Mouse (Mus musculus): ENCODE data around the gene Pcbp3. TPM values are rescaled to one million over a fixed set of nuclear protein-coding genes. Genes with fewer than 3 reads are reported as not detected.

Gene Pcbp3
- polyA plus RNA-seq, 1 experiment from 2014 or later: 34.8 TPM

DNA sequence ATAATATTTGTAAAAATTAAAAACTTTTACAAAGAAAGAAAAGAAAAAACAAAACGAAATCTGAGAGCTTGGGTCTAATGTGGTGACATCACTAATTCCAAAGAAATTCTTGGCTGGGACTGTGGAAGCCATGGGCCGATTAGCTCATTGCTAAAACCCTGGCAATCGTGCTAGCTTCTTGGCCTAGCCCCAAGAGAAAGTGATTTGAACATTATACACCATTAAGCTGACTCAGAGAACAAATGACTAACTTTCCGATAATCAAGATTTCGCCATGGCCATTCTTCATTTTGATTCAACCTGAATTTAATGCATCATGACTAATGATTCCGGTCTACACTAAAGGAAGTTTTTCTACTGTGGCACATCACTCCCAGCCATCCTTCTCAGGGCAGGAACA lies 30.6 kb downstream of the Pcbp3 start:
- H3K27me3 ChIP-seq: no peaks in the 10 kb centered on the region
- no peak overlapping the region for H3K27ac ChIP-seq
- 90% methylated on average over 6 of the region's 6 CpGs for WGBS
- H3K9me3 ChIP-seq: no peaks in the 10 kb centered on the region
- no peak overlapping the region for H3K4me2 ChIP-seq
- no peak overlapping the region for H3K4me3 ChIP-seq (replicated peaks)
- no peaks in the 10 kb centered on the region for H3K4me1 ChIP-seq (replicated peaks)
- H3K9ac ChIP-seq (replicated peaks): no peak overlapping the region
- no peaks in the 10 kb centered on the region for H3K36me3 ChIP-seq
- no peak for ATAC-seq (ENCODE audit: insufficient number of reproducible peaks, insufficient read depth, low FRiP score, low TSS enrichment, low read depth)

GRCm38 (mm10) chr10:76924441-76924840 lies 37.2 kb downstream of the Pcbp3 start:
- H3K4me3 ChIP-seq (replicated peaks): no peak overlapping the region
- H3K9me3 ChIP-seq: 0 out of 2 replicates have a peak, but pooled peaks cover under 1% of the 10 kb centered on the region
- no peak overlapping the region for H3K9ac ChIP-seq (replicated peaks)
- no peak overlapping the region for H3K4me2 ChIP-seq
- no peaks in the 10 kb centered on the region for H3K27me3 ChIP-seq
- peaks cover under 1% of the 10 kb centered on the region; the same call in 1 of the 2 replicates for H3K36me3 ChIP-seq
- no peaks in the 10 kb centered on the region for H3K4me1 ChIP-seq (replicated peaks)
- ATAC-seq (ENCODE audit: insufficient number of reproducible peaks, insufficient read depth, low FRiP score, low TSS enrichment, low read depth): no peak
- 42% methylated on average over 2 of the region's 2 CpGs for whole genome bisulfite sequencing
- H3K27ac ChIP-seq: no peak overlapping the region

GRCm38 (mm10) chr10:76918086-76918485 lies 43.6 kb downstream of the Pcbp3 start:
- H3K4me2 ChIP-seq: no peak overlapping the region
- no peak overlapping the region for H3K27ac ChIP-seq
- 0 out of 2 replicates have a peak, but pooled peaks cover 3% of the 10 kb centered on the region for H3K9me3 ChIP-seq
- H3K4me3 ChIP-seq (replicated peaks): no peak overlapping the region
- 78% methylated on average over 3 of the region's 3 CpGs for WGBS
- no peak overlapping the region for H3K9ac ChIP-seq (replicated peaks)
- ATAC-seq (ENCODE audit: insufficient number of reproducible peaks, insufficient read depth, low FRiP score, low TSS enrichment, low read depth): no peak
- peaks cover 3% of the 10 kb centered on the region; the same call in 1 of the 2 replicates for H3K36me3 ChIP-seq
- no peaks in the 10 kb centered on the region for H3K27me3 ChIP-seq
- no peaks in the 10 kb centered on the region for H3K4me1 ChIP-seq (replicated peaks)

DNA sequence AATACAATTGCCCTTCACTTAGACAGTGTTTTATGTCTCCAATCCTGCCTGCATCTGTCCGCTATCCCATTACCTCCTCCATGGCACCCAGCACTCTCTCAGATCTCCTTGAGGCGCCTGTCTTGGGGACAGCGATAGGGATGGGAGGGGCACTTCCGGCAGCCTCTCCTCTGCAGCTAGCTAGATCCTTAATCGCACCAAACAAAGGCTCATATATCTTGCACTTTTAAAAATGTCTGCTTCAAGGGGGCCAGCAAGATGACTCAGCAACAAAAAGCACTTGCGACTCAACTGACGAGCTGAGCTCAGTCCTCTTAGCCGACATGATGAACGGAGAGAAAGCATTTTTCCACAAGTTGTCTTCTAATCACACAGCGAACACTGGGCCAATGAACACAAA lies 55.3 kb downstream of the Pcbp3 start:
- Histone ChIP-seq H3K27me3 (no peaks in the 10 kb centered on the region), H3K4me2 (0 out of 2 replicates have a peak overlapping the region, but pooled peaks have one; percentile 15), H3K9me3 (no peaks in the 10 kb centered on the region), H3K27ac (no peak overlapping the region; the same call in 1 of the 2 replicates), H3K9ac (replicated peaks) (no peak overlapping the region), H3K4me1 (replicated peaks) (peaks cover 23% of the 10 kb centered on the region), H3K4me3 (replicated peaks) (no peak overlapping the region), H3K36me3 (no peaks in the 10 kb centered on the region)
- 55% methylated on average over 10 of the region's 10 CpGs for WGBS
- ATAC-seq (ENCODE audit: insufficient number of reproducible peaks, insufficient read depth, low FRiP score, low TSS enrichment, low read depth): no peak

GRCm38 (mm10) chr10:76905935-76906341 lies 55.7 kb downstream of the Pcbp3 start:
- H3K4me3 ChIP-seq (replicated peaks): no peak overlapping the region
- 67% methylated on average over 14 of the region's 14 CpGs for WGBS
- no peak overlapping the region; the same call in 1 of the 2 replicates for H3K27ac ChIP-seq
- no peaks in the 10 kb centered on the region for H3K36me3 ChIP-seq
- H3K27me3 ChIP-seq: no peaks in the 10 kb centered on the region
- peaks cover 23% of the 10 kb centered on the region for H3K4me1 ChIP-seq (replicated peaks)
- ATAC-seq (ENCODE audit: insufficient number of reproducible peaks, insufficient read depth, low FRiP score, low TSS enrichment, low read depth): no peak
- no peak overlapping the region for H3K4me2 ChIP-seq
- no peak overlapping the region for H3K9ac ChIP-seq (replicated peaks)
- no peaks in the 10 kb centered on the region for H3K9me3 ChIP-seq

- WGBS: 62% methylated on average over 3 of the region's 3 CpGs
- Histone ChIP-seq H3K4me1 (replicated peaks) (peaks cover 23% of the 10 kb centered on the region), H3K9ac (replicated peaks) (no peak overlapping the region), H3K9me3 (no peaks in the 10 kb centered on the region), H3K27me3 (no peaks in the 10 kb centered on the region), H3K36me3 (no peaks in the 10 kb centered on the region), H3K4me3 (replicated peaks) (no peak overlapping the region), H3K4me2 (no peak overlapping the region), H3K27ac (no peak overlapping the region)
- no peak for ATAC-seq (ENCODE audit: insufficient number of reproducible peaks, insufficient read depth, low FRiP score, low TSS enrichment, low read depth)
Observed at GRCm38 (mm10) chr10:76903694-76904093, 58.0 kb downstream of the Pcbp3 start.

- H3K4me2 ChIP-seq: no peak overlapping the region
- no peaks in the 10 kb centered on the region for H3K27me3 ChIP-seq
- no peak for ATAC-seq (ENCODE audit: insufficient number of reproducible peaks, insufficient read depth, low FRiP score, low TSS enrichment, low read depth)
- no peak overlapping the region for H3K4me3 ChIP-seq (replicated peaks)
- no peak overlapping the region for H3K9ac ChIP-seq (replicated peaks)
- H3K4me1 ChIP-seq (replicated peaks): peaks cover 23% of the 10 kb centered on the region
- H3K27ac ChIP-seq: no peak overlapping the region
- H3K9me3 ChIP-seq: no peaks in the 10 kb centered on the region
- WGBS: 71% methylated on average over 3 of the region's 3 CpGs
- H3K36me3 ChIP-seq: no peaks in the 10 kb centered on the region
Observed at GRCm38 (mm10) chr10:76903099-76903498, 58.6 kb downstream of the Pcbp3 start.

DNA sequence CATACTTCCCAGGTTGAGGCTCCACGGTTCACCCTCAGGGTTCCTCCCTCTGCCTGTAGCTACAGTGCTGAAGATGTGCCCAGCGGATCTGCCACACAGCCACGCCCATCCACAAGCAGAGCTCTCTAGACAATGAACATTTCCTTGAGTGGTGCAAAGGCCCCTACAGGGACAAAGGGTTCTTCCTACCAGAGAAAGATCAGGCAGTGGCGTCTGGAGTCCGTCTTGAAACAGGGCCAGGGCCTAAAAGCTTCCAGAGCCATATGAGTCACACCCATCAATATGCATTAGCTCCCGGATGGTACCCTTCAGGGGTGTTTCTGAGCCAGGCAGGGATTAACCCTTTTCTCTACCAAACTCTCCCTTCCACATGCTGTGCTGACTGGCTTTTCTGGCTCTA lies 59.1 kb downstream of the Pcbp3 start:
- Histone ChIP-seq H3K36me3 (no peaks in the 10 kb centered on the region), H3K4me2 (no peak overlapping the region), H3K4me1 (replicated peaks) (peaks cover 23% of the 10 kb centered on the region), H3K9me3 (no peaks in the 10 kb centered on the region), H3K9ac (replicated peaks) (no peak overlapping the region), H3K4me3 (replicated peaks) (no peak overlapping the region), H3K27ac (no peak overlapping the region), H3K27me3 (no peaks in the 10 kb centered on the region)
- ATAC-seq (ENCODE audit: insufficient number of reproducible peaks, insufficient read depth, low FRiP score, low TSS enrichment, low read depth): 0 out of 2 replicates have a peak, but pooled peaks have one; percentile 15
- 36% methylated on average over 6 of the region's 6 CpGs for WGBS

DNA sequence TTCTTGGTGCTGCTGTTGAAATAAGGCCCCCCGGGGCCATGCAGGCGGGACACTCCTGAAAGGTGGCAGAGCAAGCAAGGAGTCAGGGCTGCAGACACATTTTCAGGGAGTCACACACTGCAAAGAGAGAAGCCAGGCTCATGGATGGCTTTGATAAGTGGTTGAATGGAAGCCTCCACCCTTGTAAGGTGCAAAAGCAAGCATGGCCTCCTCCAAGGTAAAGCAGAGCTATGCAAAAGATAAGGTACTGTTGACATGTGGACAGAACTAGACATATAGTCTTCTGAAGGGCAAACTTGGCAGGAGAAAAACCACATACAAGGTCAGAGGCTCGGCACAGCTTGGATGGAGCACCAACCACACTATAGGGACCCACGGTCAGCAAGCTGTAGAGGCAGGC lies 63.3 kb downstream of the Pcbp3 start:
- Histone ChIP-seq H3K9ac (replicated peaks) (no peak overlapping the region), H3K27me3 (no peaks in the 10 kb centered on the region), H3K4me3 (replicated peaks) (no peak overlapping the region), H3K4me2 (no peak overlapping the region), H3K36me3 (no peaks in the 10 kb centered on the region), H3K9me3 (0 out of 2 replicates have a peak, but pooled peaks cover 7% of the 10 kb centered on the region), H3K27ac (no peak overlapping the region), H3K4me1 (replicated peaks) (peaks cover 11% of the 10 kb centered on the region)
- ATAC-seq (ENCODE audit: insufficient number of reproducible peaks, insufficient read depth, low FRiP score, low TSS enrichment, low read depth): no peak
- WGBS: 89% methylated on average over 4 of the region's 4 CpGs

- no peak for ATAC-seq (ENCODE audit: insufficient number of reproducible peaks, insufficient read depth, low FRiP score, low TSS enrichment, low read depth)
- 0 out of 2 replicates have a peak, but pooled peaks cover 3% of the 10 kb centered on the region for H3K36me3 ChIP-seq
- H3K4me3 ChIP-seq (replicated peaks): no peak overlapping the region
- WGBS: 96% methylated on average over 2 of the region's 2 CpGs
- H3K9ac ChIP-seq (replicated peaks): no peak overlapping the region
- H3K4me1 ChIP-seq (replicated peaks): no peaks in the 10 kb centered on the region
- no peaks in the 10 kb centered on the region for H3K27me3 ChIP-seq
- no peak overlapping the region for H3K4me2 ChIP-seq
- H3K9me3 ChIP-seq: 0 out of 2 replicates have a peak, but pooled peaks cover 7% of the 10 kb centered on the region
- H3K27ac ChIP-seq: no peak overlapping the region
Observed at GRCm38 (mm10) chr10:76891456-76891855, 70.2 kb downstream of the Pcbp3 start.

DNA sequence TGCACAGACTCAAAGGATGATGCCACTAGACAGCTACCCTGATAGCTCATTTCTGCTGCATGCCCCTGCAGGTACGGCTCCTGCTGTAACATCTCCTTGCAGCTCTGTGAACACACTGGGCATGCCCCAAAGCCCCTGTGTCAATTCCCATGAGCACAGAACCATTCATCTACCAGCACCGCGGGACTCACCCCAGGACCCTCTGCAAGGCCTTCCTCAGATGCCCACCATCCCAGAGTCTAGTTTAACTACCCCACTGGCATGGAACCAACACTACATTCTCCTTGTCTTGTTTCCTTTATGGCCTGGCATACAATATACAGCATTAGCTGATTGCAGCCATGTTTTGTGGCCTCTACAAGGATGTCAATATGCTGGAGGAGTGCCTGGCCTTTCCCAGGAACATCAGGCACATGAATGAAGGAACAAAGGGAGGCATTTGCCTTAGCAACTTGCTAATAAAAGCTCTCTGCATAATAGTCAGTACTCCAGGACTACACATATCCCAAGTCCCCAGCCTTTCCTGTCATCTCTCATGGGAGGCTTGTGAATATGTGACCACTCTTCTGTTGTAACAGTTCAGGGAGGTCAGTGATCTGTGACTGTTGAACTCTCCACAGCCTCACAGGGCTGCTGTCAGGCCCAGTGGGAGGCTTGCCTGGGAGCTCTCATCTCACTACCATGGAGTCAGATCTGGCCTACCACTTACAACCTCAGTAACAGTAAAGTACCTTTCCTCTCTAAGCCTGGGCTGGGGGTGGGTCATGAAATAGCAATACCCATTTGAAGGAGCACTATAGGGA lies 78.0 kb downstream of the Pcbp3 start:
- Histone ChIP-seq H3K9ac (replicated peaks) (no peak overlapping the region), H3K27ac (no peak overlapping the region), H3K4me3 (replicated peaks) (no peak overlapping the region), H3K4me1 (replicated peaks) (0 out of 2 replicates have a peak, but pooled peaks cover 10% of the 10 kb centered on the region), H3K36me3 (no peaks in the 10 kb centered on the region), H3K9me3 (no peaks in the 10 kb centered on the region), H3K4me2 (no peak overlapping the region), H3K27me3 (no peaks in the 10 kb centered on the region)
- 95% methylated on average over 3 of the region's 3 CpGs for WGBS
- ATAC-seq (ENCODE audit: insufficient number of reproducible peaks, insufficient read depth, low FRiP score, low TSS enrichment, low read depth): no peak

Data from limb, embryonic 12.5 days (tissue).